Mouse (Mus musculus) midbrain, embryonic 11.5 days (tissue): Measurements from ENCODE around the gene Fam107b. TPM values are rescaled to one million over a fixed set of nuclear protein-coding genes. Genes with fewer than 3 reads are reported as not detected.

ENCODE experiments used
- ATAC-seq: fragments of 200-750 bp; cut with Nextera tagmentation; 2 replicates; pipeline ENCODE4 v1.8.0; 2017; ENCODE audit warnings: moderate TSS enrichment, moderate library complexity; ENCODE audit not compliant: low FRiP score
- DNase-seq: peaks from one replicate; pipeline ENCODE4 v3.0.0; 2015; ENCODE audit warnings: low spot score; ENCODE audit errors: missing footprints
- H3K27ac ChIP-seq: fragments of 300-500 bp; sonication (generic); 2 replicates; pipeline ENCODE4 v1.5.1; 2014; ENCODE audit warnings: low read depth, low read length
- H3K27me3 ChIP-seq: fragments of 300-500 bp; sonication (generic); 2 replicates; pipeline ENCODE4 v1.6.1; 2014; ENCODE audit warnings: mild to moderate bottlenecking, low read length, moderate library complexity, mixed read lengths; ENCODE audit not compliant: control insufficient read depth, insufficient read depth
- H3K36me3 ChIP-seq: fragments of 300-500 bp; sonication (generic); 2 replicates; pipeline ENCODE4 v1.6.1; 2014; ENCODE audit warnings: mild to moderate bottlenecking, low read length, moderate library complexity, mixed read lengths; ENCODE audit not compliant: control insufficient read depth, insufficient read depth
- H3K4me1 ChIP-seq: fragments of 300-500 bp; sonication (generic); 2 replicates; pipeline ENCODE4 v1.6.1; 2014; ENCODE audit warnings: low read length; ENCODE audit not compliant: control insufficient read depth, insufficient read depth
- H3K4me2 ChIP-seq: fragments of 300-500 bp; sonication (generic); 2 replicates; pipeline ENCODE4 v1.6.1; 2014; ENCODE audit warnings: mild to moderate bottlenecking, moderate library complexity
- H3K4me3 ChIP-seq: fragments of 300-500 bp; sonication (generic); 2 replicates; pipeline ENCODE4 v1.5.1; 2014; ENCODE audit warnings: low read depth, low read length
- H3K9ac ChIP-seq: fragments of 300-500 bp; sonication (generic); 2 replicates; pipeline ENCODE4 v1.6.1; 2014; ENCODE audit warnings: low read length
- H3K9me3 ChIP-seq: fragments of 300-500 bp; sonication (generic); 2 replicates; pipeline ENCODE4 v1.6.1; 2016; ENCODE audit warnings: low read length; ENCODE audit not compliant: control insufficient read depth
- WGBS: fragments of 180-500 bp; shearing (Covaris S2); extraction: QIAGEN DNeasy Blood & Tissue Kit; methylation state at CpG from one replicate; pipeline ENCODE4 v1.1.7; 2014; 5-methylcytosine and 5-hydroxymethylcytosine counted together
- polyA plus RNA-seq: library from polyadenylated mRNA; unstranded; fragments of >200 nt; fragmentation: Nextera tagmentation; extraction: Ambion mirVana; gene quantifications from 2 replicates; pipeline ENCODE4 v1.2.1, GENCODE M21; 2014

Fam107b gene
- polyA plus RNA-seq, 1 experiment from 2014 or later, result 60.4 TPM

DNA sequence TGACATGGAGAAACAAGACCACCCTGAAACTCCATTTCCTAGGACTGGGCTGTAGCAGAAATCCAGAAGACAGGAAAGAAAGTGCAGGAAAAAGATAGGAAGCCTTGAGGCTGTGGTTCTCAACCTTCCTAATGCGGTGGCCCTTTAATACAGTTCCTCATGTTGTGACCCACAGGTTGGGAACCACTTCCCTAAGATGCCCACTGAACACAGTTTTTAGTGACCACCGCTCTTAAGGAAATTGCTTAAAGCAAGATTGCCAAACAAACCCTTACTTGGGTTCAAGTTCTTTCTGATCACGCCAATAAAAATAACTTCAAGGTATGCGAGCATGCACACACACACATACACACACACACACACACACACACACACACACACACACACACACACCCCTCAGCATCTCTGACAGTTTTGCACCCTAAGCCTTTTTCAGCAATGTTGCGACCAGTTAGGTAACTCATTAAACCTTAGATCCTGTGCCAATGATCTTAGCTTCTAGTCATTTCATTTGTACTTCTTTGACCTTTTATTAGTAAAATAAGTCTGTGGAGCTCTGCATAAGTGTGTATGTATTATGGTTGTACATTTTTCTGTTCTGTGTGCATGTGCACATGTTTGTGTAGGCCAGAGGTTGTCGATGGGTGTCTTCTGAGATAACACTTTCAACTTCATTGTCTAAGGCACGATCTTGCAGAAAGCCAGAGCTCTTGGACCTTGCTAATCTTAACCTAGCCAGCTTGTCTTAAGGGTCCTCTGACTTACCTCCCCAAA, 53.1 kb downstream of the Fam107b start:
- Histone ChIP-seq H3K4me3 (no peak overlapping the region), H3K9me3 (no peaks in the 10 kb centered on the region), H3K27me3 (no peaks in the 10 kb centered on the region), H3K9ac (no peak overlapping the region), H3K4me1 (no peaks in the 10 kb centered on the region), H3K4me2 (no peak overlapping the region), H3K27ac (no peak overlapping the region), H3K36me3 (no peaks in the 10 kb centered on the region)
- 90% methylated on average over 7 of the region's 7 CpGs for WGBS
- ATAC-seq (no peak), DNase-seq (no peak)

DNA sequence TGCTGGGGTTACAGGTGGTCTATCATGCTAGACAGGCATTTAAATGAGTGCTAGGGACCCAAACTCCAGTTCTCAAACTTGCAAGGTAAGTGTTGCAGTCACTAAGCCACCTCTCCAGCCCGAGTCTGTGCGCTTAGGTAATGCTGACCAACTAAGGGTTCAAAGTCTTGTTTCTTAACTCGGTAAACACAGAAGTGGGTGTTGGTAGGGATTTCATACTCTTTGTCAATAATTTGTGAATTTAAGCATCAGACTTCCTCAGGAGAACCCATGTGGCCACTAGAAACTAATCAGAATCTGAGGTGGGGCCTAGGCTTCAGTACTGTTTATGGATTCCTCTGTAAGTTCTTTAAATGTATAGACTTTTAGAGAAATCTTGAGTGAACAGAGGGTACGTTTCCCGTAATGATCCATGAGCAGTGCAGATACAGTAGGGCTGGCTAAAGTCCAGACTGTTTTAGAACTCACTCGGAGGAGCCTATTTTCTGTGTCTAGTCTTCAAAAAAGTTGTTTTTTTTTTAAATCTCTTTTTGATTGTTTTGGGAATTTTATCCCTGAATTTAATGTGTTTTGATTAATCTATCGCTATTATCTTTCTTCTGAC, 53.8 kb downstream of the Fam107b start:
- Histone ChIP-seq H3K9ac (no peak overlapping the region), H3K4me1 (no peaks in the 10 kb centered on the region), H3K36me3 (no peaks in the 10 kb centered on the region), H3K27ac (no peak overlapping the region), H3K4me3 (no peak overlapping the region), H3K4me2 (no peak overlapping the region), H3K9me3 (no peaks in the 10 kb centered on the region), H3K27me3 (no peaks in the 10 kb centered on the region)
- ATAC-seq (no peak), DNase-seq (no peak)
- 93% methylated on average over 7 of the region's 7 CpGs for WGBS

DNA sequence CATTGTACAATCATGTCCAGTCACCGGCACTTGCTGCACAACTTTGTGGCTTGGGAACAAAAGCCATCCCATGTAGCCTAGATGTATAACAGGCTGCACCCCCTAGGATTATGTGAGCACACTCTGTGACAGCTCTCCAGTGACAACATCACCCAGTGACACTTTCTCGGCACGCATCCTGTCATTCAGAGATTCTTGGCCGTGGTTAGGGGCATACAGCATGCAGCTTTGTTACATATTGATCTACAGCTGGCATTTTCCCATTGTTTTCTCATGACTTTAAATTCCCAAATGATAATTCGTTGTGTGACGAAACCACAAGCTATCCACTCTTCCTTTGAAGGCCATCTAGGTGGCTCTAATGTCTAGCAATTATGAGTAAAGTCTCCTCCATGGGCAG, 58.8 kb downstream of the Fam107b start:
- Histone ChIP-seq H3K27me3 (no peaks in the 10 kb centered on the region), H3K9ac (no peak overlapping the region), H3K9me3 (no peaks in the 10 kb centered on the region), H3K4me3 (no peak overlapping the region), H3K36me3 (no peaks in the 10 kb centered on the region), H3K4me1 (no peaks in the 10 kb centered on the region), H3K4me2 (no peak overlapping the region), H3K27ac (no peak overlapping the region)
- WGBS, result 93% methylated on average over 6 of the region's 6 CpGs
- DNase-seq (no peak), ATAC-seq (no peak)

DNA sequence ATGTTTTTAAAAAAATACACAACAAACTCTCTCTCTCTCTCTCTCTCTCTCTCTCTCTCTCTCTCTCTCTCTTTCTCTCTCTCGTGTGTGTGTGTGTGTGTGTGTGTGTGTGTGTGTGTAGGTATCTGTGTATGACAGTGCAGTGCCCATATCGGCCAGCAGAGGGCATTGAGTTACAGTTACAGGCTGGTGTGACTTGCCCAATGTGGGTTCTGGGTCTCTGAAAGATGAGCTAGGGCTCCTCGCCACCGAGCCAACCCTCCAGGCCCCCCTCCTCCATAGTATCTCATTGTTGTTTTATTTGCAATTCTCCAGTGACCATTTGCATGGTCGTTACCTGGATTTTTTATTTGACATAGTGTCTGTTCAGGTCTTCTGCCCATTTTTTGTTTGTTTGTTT, 59.5 kb downstream of the Fam107b start:
- Histone ChIP-seq H3K4me2 (no peak overlapping the region), H3K4me3 (no peak overlapping the region), H3K4me1 (no peaks in the 10 kb centered on the region), H3K27me3 (no peaks in the 10 kb centered on the region), H3K36me3 (no peaks in the 10 kb centered on the region), H3K9me3 (no peaks in the 10 kb centered on the region), H3K27ac (no peak overlapping the region), H3K9ac (no peak overlapping the region)
- no peak for ATAC-seq
- DNase-seq, result no peak
- WGBS, result 87% methylated on average over 5 of the region's 5 CpGs

DNA sequence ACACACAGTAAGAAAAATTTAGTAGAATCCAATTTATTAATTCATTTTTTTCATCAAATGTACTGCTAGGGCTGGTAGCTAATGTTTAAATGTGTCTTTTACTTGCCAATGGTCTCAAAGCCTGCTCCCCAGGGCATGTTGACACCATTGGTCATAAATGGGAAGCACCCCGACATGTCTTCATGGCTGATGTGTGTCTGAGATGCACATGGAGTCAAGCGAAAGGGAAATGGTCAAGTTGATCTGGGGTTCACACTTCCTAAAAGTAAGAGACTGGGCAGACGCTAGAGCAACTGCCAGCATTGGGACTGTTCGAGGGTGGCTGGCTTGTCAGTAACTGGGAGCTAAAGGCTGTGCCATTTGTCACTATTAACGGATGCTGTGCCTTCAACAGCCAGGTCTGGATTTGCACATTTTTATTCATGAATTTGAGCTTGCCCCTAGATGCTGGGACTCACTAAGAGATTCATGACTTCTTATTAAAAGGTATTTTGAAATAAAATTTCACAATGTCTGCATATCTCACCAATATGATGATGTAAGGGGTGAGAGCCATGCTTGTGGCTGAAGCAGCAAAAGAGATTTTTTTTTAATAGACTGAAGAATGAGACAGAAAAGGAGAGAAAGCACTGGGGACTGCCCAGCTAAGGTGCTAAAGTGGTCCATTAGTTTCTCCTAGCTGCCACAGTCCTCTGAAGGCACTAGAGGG, 60.6 kb downstream of the Fam107b start:
- H3K27ac ChIP-seq, result no peak overlapping the region
- H3K4me3 ChIP-seq, result no peak overlapping the region
- no peaks in the 10 kb centered on the region for H3K9me3 ChIP-seq
- H3K36me3 ChIP-seq, result no peaks in the 10 kb centered on the region
- H3K4me2 ChIP-seq, result no peak overlapping the region
- DNase-seq (no peak), ATAC-seq (no peak)
- WGBS, result 82% methylated on average over 5 of the region's 5 CpGs
- H3K4me1 ChIP-seq, result no peaks in the 10 kb centered on the region
- no peak overlapping the region for H3K9ac ChIP-seq
- H3K27me3 ChIP-seq, result no peaks in the 10 kb centered on the region

DNA sequence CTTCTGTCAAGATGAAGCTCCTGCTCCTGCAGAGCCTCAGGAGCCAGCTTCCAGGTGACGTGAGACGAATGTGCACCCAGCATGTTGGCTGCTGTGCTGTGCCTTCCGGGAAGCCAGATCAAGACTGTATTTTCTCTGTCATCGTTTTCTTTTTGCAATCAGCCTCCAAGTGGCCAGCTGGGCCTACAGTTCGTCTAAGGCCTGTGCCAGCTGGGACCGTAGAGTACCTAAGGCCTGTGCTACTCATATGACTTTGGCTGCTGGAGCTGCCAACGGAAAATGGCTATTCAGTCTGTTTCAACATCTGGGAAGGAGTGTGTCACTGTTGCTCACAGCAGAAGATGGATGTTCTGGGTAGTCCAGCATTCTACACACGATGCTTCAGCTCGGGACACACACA, 62.8 kb downstream of the Fam107b start:
- H3K4me1 ChIP-seq, result no peaks in the 10 kb centered on the region
- no peaks in the 10 kb centered on the region for H3K36me3 ChIP-seq
- no peak for DNase-seq
- no peak overlapping the region for H3K27ac ChIP-seq
- 89% methylated on average over 9 of the region's 9 CpGs for WGBS
- H3K9ac ChIP-seq, result no peak overlapping the region
- no peaks in the 10 kb centered on the region for H3K9me3 ChIP-seq
- no peak overlapping the region for H3K4me2 ChIP-seq
- no peaks in the 10 kb centered on the region for H3K27me3 ChIP-seq
- H3K4me3 ChIP-seq, result no peak overlapping the region
- no peak for ATAC-seq

DNA sequence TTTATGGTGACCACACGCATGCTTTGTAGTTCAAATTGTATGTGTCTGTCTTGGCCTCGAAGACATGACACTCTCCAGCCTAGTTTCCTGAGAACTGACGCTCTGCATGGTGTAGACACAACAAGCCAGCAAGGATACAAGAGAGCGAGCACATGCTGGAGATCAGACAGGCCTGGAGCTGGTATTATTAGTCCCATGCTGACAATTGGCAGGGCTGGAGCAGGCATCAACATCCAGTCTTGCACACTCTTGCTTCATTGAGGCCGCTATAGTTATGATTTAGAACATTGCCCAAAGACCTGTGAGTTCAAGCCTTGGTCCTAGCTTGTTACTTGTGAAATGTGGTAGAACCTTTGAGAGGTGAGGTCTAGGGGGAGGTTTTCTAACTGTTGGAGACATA, 66.5 kb downstream of the Fam107b start:
- Histone ChIP-seq H3K9ac (no peak overlapping the region), H3K4me2 (no peak overlapping the region), H3K36me3 (no peaks in the 10 kb centered on the region), H3K4me1 (no peaks in the 10 kb centered on the region), H3K27me3 (no peaks in the 10 kb centered on the region), H3K9me3 (no peaks in the 10 kb centered on the region), H3K27ac (no peak overlapping the region), H3K4me3 (no peak overlapping the region)
- WGBS, result 77% methylated on average over 5 of the region's 5 CpGs
- DNase-seq (no peak), ATAC-seq (no peak)

DNA sequence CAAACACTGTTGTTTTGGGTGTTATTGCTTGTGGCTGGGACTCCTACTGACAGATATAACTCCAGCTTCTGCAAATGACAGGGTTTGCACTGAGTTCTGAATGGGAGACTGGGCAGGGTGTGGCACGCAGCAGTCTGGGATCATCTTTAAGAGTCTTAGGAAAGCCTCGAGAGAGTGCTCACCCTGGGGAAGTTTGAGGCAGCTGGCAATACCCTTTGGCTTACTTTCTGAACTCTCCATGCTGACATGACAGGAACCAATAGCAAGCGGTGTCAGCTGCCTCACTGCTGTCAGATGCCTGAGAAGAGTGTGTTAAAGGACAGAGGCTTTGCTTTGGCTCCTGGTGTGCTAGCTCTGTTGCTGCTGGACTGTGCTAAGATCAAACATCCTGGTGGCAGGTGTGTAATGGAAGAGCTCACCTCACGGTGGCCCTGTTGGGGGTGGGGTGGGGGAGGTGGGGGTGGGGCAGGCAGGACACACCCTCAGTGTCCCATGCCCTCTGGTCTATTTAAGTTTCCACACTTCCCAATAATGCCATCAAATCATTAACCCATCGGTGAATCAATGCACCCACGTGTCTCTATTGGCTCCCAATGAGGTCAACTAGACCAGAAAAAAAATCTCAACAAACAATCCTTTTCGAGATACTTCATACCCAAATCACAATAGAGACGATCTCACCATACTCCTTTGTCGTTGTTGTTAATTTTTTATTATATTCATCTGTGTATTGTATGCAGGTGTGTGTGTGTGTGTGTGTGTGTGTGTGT, 70.9 kb downstream of the Fam107b start:
- ATAC-seq (no peak), DNase-seq (no peak)
- no peak overlapping the region for H3K4me3 ChIP-seq
- H3K9ac ChIP-seq, result no peak overlapping the region
- H3K4me1 ChIP-seq, result no peaks in the 10 kb centered on the region
- WGBS, result 77% methylated on average over 9 of the region's 9 CpGs
- H3K4me2 ChIP-seq, result no peak overlapping the region
- H3K9me3 ChIP-seq, result no peaks in the 10 kb centered on the region
- no peaks in the 10 kb centered on the region for H3K36me3 ChIP-seq
- no peaks in the 10 kb centered on the region for H3K27me3 ChIP-seq
- H3K27ac ChIP-seq, result no peak overlapping the region

DNA sequence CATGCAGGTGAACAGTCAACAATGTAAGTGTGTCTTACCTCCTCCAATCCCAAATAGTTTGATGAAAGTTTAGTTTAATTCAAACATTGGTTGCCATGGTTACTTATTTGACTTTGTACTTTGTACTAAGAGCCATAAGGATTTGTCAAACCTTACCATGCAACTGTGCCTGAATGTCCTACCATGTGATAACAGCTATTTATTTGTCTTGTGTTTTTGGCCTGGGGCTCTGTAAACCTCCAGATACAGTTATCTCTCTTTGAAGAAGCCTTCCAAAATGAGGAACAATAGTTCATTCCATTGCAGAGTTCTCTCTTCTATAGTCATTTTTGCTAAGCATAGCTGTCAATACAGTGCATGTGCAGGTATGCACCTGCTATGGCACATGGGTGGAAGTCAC, 72.7 kb downstream of the Fam107b start:
- Histone ChIP-seq H3K9me3 (no peaks in the 10 kb centered on the region), H3K36me3 (no peaks in the 10 kb centered on the region), H3K9ac (no peak overlapping the region), H3K27ac (no peak overlapping the region), H3K4me3 (no peak overlapping the region), H3K4me2 (no peak overlapping the region), H3K27me3 (no peaks in the 10 kb centered on the region), H3K4me1 (no peaks in the 10 kb centered on the region)
- ATAC-seq, result no peak
- no peak for DNase-seq
